Mouse (Mus musculus): ENCODE data around the gene Rrh.
"Not testable (repeated sequence)": the region's sequence is repeated elsewhere in the genome, so short reads cannot be mapped to it uniquely, and the experiment has no call there.

Rrh gene

DNA sequence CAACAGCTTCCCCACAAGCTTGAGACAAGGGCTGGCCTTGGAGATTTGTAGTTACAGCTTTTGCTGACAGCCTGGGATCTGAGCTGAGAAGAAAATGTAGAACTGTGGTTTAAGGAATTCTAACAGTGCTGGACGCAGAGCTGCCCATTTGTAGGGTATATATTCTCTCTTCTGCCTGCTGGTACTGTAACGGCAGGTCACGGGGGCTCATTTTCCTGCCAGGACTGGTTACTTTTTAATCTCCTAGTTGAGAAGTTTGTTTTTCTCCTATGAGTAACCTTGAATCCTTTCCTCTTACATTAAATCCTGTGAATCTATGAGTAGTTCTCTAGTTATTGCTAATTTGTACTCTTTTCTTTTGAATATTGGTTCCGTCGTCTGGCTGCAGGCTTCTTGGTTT is 28.6 kb downstream of the Rrh start:
- no peak for DNase-seq (ENCODE audit: extremely low read depth, insufficient read length, low spot score)

DNA sequence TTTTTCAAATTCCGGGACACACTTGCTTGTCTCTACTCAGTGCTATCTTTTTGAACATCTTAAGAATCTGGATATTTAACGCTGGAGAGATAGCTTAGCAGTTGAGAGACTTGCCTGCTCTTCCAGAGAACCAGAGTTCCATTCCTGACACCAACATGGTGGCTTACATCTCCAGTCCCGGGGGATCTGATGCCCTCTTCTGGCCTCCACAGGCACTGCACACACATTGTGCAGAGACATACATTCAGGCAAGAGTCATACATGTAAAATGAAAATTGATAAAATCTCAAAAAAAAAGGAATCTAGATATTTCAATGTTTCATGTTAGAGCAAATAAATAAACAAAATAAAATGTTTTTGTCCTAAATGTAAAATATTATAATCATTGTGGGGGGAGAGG is 39.6 kb downstream of the Rrh start:
- no peak for DNase-seq (ENCODE audit: extremely low read depth, insufficient read length, low spot score)

DNA sequence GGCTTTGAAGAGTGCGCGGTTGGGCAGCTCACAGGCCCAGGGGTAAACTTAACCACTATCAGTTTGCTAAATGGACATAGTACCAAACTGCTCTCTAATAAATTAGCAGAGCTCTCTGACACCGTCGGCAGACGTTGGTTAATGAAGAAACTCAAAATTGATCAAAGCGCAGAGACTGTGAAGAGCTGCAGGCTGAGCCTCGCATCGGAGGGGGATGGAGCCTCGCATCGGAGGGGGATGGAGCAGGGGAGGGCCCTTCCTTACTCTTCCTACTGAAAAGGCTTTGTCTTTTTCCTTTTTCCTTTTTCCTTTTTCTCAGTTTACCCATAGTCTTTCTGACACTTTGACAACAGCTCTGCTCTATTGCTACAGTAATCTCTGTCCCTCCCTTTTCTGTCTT is 41.0 kb downstream of the Rrh start:
- DNase-seq (ENCODE audit: extremely low read depth, insufficient read length, low spot score), result no peak

DNA sequence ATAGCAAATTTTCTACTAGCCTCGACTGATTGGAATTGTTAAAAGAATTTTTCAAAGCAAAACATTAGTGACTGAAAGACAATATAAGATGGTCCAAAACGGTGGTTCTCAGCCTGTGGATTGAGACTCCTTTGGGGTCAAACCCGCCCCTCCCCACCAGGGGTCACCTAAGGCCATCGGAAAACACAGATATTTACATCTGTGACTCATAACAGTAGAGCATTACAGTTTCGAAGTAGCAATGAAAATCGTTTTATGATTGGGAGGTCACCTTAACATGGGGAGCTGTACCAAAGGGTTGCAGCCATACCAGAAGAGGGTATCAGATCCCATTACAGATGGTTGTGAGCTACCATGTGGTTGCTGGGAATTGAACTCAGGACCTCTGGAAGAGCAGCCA is 51.2 kb downstream of the Rrh start:
- no peak for DNase-seq (ENCODE audit: extremely low read depth, insufficient read length, low spot score)

DNA sequence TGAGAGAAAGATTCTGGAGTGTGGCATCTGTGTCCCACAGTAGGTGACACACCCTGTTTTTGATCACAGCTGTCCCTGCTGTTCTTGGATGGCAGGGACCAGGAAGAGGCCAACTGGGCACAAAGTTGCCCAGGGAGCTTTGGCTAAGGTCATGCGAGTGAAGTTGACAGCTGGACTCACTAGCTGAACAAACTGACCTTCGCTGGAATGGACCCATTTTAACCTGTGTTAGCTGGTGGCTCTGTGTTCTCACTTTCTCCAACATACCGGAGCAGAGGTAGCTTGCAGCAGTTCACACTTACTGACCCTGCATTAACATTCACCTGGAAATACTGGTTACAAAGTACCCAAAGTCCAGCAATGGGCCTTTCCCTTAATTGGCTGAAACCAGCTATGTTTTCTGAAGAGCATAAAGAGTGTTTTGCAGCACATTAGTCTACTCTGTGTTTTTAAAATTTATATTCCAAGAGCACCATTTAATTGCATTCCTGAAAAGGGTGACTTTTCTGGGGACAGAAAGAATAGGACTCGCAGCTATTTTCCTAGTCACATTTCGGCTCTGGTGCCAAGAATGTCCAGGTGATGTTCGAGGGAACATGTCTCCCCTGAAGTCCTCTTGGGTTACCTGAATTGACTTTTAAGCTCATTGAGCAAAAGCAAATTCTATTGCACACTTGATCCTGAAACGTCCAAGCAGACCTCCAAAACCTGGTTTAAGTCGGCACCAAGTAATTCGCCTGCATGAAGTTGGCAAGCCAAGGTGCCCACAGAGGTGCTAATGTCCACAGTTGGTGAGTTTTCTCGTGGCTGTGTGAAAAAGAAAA is 55.2 kb downstream of the Rrh start:
- no peak for DNase-seq (ENCODE audit: extremely low read depth, insufficient read length, low spot score)

DNA sequence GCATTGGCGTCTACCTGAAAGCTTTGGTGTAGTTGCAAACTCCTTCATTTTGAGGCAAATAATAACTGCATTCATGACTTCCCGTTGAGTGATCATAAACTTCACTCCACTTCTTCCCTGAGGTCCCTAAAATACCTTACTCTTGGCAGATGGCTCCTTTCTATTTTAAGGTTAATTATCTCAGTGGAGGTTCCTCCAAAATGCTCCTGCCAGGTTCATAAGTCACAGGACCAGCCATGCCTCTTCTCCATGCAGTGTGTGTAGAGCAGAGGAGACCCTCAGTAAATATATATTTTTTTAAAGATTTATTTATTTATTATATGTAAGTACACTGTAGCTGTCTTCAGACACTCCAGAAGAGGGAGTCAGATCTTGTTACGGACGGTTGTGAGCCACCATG is 56.3 kb downstream of the Rrh start:
- DNase-seq (ENCODE audit: extremely low read depth, insufficient read length, low spot score), result no peak

DNA sequence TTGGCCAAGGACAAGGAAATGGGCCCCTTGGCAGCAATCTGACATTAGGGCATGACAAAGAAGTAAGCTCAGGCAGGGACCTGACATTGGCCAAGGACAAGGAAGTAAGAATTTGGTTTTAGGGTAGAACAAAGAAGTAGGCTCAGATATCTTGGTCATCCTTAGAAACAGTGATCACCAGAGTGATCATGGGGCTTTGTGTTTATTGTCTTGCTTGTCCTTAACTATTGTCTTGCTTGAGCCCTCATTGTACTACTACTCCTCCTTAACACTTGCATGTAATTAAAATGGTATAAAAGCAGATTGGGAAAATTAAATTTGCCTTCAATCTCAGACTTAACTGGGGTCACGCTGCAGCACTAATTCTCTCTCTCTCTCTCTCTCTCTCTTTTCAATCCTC is 64.8 kb downstream of the Rrh start:
- DNase-seq (ENCODE audit: extremely low read depth, insufficient read length, low spot score), result not testable (repeated sequence)

DNA sequence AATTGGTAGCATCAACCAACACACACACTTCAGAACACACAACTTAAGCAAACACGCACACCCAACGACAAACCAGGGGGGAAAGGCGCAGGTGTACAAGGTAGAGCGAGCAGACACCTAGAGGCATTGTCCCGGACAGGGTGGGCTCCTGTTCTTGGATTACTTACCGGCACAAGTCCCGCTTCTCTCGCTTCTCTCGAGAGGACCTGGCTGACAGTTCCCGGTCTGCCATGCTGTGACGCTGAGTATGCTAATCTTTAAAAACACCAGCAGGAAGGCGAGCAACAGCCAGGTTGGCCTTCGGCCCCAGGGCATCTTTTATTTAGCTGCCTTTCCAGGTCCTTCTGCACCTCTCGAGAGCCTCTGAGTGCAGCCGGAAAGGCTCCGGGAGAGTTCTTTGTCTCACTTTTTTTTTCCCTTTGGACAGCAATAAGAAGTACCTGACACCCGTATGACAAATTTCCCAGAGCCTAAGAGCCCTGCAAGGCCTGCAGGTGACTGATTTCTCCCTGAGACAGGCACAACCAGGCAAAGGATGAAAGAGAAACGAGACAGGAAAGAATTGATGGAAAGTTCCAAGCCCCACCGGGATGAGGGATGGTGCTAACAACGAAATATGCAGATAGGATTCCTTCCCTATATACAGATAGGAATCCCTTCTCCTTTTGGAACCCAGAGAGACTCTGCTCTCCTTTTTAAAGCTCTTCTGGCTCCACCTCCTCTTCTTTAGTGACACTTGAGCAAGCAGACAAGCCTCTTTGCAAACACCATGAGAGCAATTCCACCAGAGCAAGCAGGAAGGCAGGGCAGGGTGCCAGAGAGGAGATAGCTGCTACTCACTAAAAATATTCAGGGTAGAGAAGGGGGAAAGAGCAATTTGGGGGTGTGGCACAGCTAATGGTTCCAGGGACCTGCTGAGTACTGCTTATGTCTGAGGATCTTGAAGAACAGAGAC is 67.5 kb downstream of the Rrh start, which contains the start of gene Egf:
Gene Egf (minus strand): TSS at position 667 of the 955 bp plus-strand sequence.
- DNase-seq (ENCODE audit: extremely low read depth, insufficient read length, low spot score), result no peak
